Mouse (Mus musculus) forebrain, postnatal 0 days (tissue): Measurements from ENCODE around the gene Rdh16f1. TPM values are rescaled to one million over a fixed set of nuclear protein-coding genes. Genes with fewer than 3 reads are reported as not detected.
"Not testable (repeated sequence)": the region's sequence is repeated elsewhere in the genome, so short reads cannot be mapped to it uniquely, and the experiment has no call there.

Experiments
- ATAC-seq: fragments of 200-750 bp; cut with Nextera tagmentation; 2 replicates; pipeline ENCODE4 v1.8.0; 2017; ENCODE audit warnings: mild to moderate bottlenecking, moderate library complexity
- DNase-seq: peaks from one replicate; pipeline ENCODE4 v3.0.0-alpha.2; 2015
- H3K27ac ChIP-seq: fragments of 300-500 bp; sonication (generic); 2 replicates; pipeline ENCODE4 v1.5.1; 2014; ENCODE audit warnings: low read depth, mild to moderate bottlenecking, antibody characterized with exemption, low read length, moderate library complexity, mixed read lengths
- H3K27me3 ChIP-seq: fragments of 300-500 bp; sonication (generic); 2 replicates; pipeline ENCODE4 v1.6.1; 2014; ENCODE audit warnings: mild to moderate bottlenecking, low read length, mixed read lengths; ENCODE audit not compliant: insufficient read depth
- H3K36me3 ChIP-seq: fragments of 300-500 bp; sonication (generic); 2 replicates; pipeline ENCODE4 v1.6.1; 2014; ENCODE audit warnings: mild to moderate bottlenecking, moderate library complexity; ENCODE audit not compliant: insufficient read depth
- H3K4me1 ChIP-seq: fragments of 300-500 bp; sonication (generic); 2 replicates; pipeline ENCODE4 v1.6.1; 2014; ENCODE audit warnings: antibody characterized with exemption; ENCODE audit not compliant: insufficient read depth
- H3K4me2 ChIP-seq: fragments of 300-500 bp; sonication (generic); 2 replicates; pipeline ENCODE4 v1.6.1; 2014; ENCODE audit warnings: low read depth, mild to moderate bottlenecking, moderate library complexity
- H3K4me3 ChIP-seq: fragments of 300-500 bp; sonication (generic); 2 replicates; pipeline ENCODE4 v1.5.1; 2014; ENCODE audit warnings: low read depth, low read length, mixed read lengths
- H3K9ac ChIP-seq: fragments of 300-500 bp; sonication (generic); 2 replicates; pipeline ENCODE4 v1.6.1; 2014; ENCODE audit warnings: mild to moderate bottlenecking
- H3K9me3 ChIP-seq: fragments of 300-500 bp; sonication (generic); 2 replicates; pipeline ENCODE4 v1.6.1; 2016; ENCODE audit warnings: low read length
- CTCF ChIP-seq: sonication (generic); IDR thresholded peaks from 2 replicates; pipeline ENCODE4 v1.5.1; 2016; ENCODE audit warnings: antibody characterized with exemption, control low read depth, low read depth
- WGBS: fragments of 180-500 bp; shearing (Covaris S2); extraction: QIAGEN DNeasy Blood & Tissue Kit; methylation state at CpG from one replicate; pipeline ENCODE4 v1.1.7; 2014; 5-methylcytosine and 5-hydroxymethylcytosine counted together
- polyA plus RNA-seq: library from polyadenylated mRNA; unstranded; fragments of >200 nt; fragmentation: Nextera tagmentation; extraction: Ambion mirVana; gene quantifications from 2 replicates; pipeline ENCODE4 v1.2.1, GENCODE M21; 2015
- total RNA-seq: library from RNA; depleted of rRNA; stranded (reverse); fragments of >200 nt; gene quantifications from 2 replicates; pipeline ENCODE4 v1.2.3, GENCODE M21; 2014

Rdh16f1 gene
- total and polyA plus RNA-seq, 2 experiments from 2014 or later, result not detected

- no peak overlapping the region for H3K27ac ChIP-seq
These were observed 4.5 kb downstream of the Rdh16f1 start for GRCm38 (mm10) chr10:127763914-127764680.

GRCm38 (mm10) chr10:127766564-127766963, 7.0 kb downstream of the Rdh16f1 start:
- Histone ChIP-seq H3K9ac (no peak overlapping the region), H3K4me2 (no peak overlapping the region), H3K27ac (no peak overlapping the region), H3K4me3 (no peak overlapping the region), H3K4me1 (no peaks in the 10 kb centered on the region), H3K27me3 (no peaks in the 10 kb centered on the region), H3K9me3 (no peaks in the 10 kb centered on the region), H3K36me3 (no peaks in the 10 kb centered on the region)
- DNase-seq (no peak), ATAC-seq (no peak)
- no peak for TF ChIP-seq CTCF
- WGBS, result 100% methylated on average over 1 of the region's 1 CpGs

More at GRCm38 (mm10) chr10:127763914-127764680, 4.5 kb downstream of the Rdh16f1 start:
- DNase-seq (no peak), ATAC-seq (no peak)
- no peaks in the 10 kb centered on the region for H3K36me3 ChIP-seq
- no peaks in the 10 kb centered on the region for H3K9me3 ChIP-seq
- TF ChIP-seq CTCF, result no peak
- no peak overlapping the region for H3K4me3 ChIP-seq
- WGBS, result 63% methylated on average over 12 of the region's 12 CpGs
- no peak overlapping the region for H3K4me2 ChIP-seq
- H3K4me1 ChIP-seq, result no peaks in the 10 kb centered on the region
- H3K9ac ChIP-seq, result no peak overlapping the region
- H3K27me3 ChIP-seq, result no peaks in the 10 kb centered on the region

GRCm38 (mm10) chr10:127776011-127776410, 16.4 kb downstream of the Rdh16f1 start, which contains the start of gene Rdh9:
Rdh9 (plus strand) TSS chr10:127776386.
- H3K36me3 ChIP-seq, result no peaks in the 10 kb centered on the region
- 88% methylated on average over 2 of the region's 2 CpGs for WGBS
- H3K27me3 ChIP-seq, result no peaks in the 10 kb centered on the region
- no peak for TF ChIP-seq CTCF
- H3K9ac ChIP-seq, result no peak within 1 kb of the TSS
- no peak within 1 kb of the TSS for H3K4me2 ChIP-seq
- H3K4me1 ChIP-seq, result no peaks in the 10 kb centered on the region
- no peak for ATAC-seq
- no peaks in the 10 kb centered on the region for H3K9me3 ChIP-seq
- no peak within 1 kb of the TSS for H3K27ac ChIP-seq
- H3K4me3 ChIP-seq, result no peak within 1 kb of the TSS
- DNase-seq, result no peak

- H3K36me3 ChIP-seq, H3K4me1 ChIP-seq, H3K4me2 ChIP-seq, H3K27ac ChIP-seq, DNase-seq, H3K9me3 ChIP-seq, H3K9ac ChIP-seq, ATAC-seq, H3K27me3 ChIP-seq, H3K4me3 ChIP-seq: not testable (repeated sequence)
- 97% methylated on average over 17 of the region's 17 CpGs for WGBS
These were observed 22.7 kb downstream of the Rdh16f1 start for GRCm38 (mm10) chr10:127782321-127782720.

- H3K4me3 ChIP-seq, DNase-seq, H3K27me3 ChIP-seq, H3K4me2 ChIP-seq, H3K36me3 ChIP-seq, H3K4me1 ChIP-seq, ATAC-seq, H3K27ac ChIP-seq, H3K9me3 ChIP-seq, H3K9ac ChIP-seq: not testable (repeated sequence)
- WGBS, result 74% methylated on average over 1 of the region's 1 CpGs
These were observed 25.8 kb downstream of the Rdh16f1 start for GRCm38 (mm10) chr10:127785411-127785810.

- Histone ChIP-seq H3K4me2 (no peak overlapping the region), H3K36me3 (no peaks in the 10 kb centered on the region), H3K9me3 (no peaks in the 10 kb centered on the region), H3K27me3 (no peaks in the 10 kb centered on the region), H3K27ac (no peak overlapping the region), H3K4me1 (no peaks in the 10 kb centered on the region), H3K4me3 (no peak overlapping the region), H3K9ac (no peak overlapping the region)
- TF ChIP-seq CTCF, result no peak
- ATAC-seq (no peak), DNase-seq (no peak)
- 57% methylated on average over 1 of the region's 1 CpGs for WGBS
These were observed 39.7 kb downstream of the Rdh16f1 start for GRCm38 (mm10) chr10:127799295-127799694.

GRCm38 (mm10) chr10:127800891-127801290, 41.3 kb downstream of the Rdh16f1 start, which contains the start of gene Rdh16:
Rdh16 (plus strand) TSS chr10:127801152.
- no peak for DNase-seq
- ATAC-seq, result no peak
- Histone ChIP-seq H3K9ac (no peak within 1 kb of the TSS), H3K4me1 (no peaks in the 10 kb centered on the region), H3K27ac (no peak within 1 kb of the TSS), H3K9me3 (no peaks in the 10 kb centered on the region), H3K4me2 (no peak within 1 kb of the TSS), H3K4me3 (no peak within 1 kb of the TSS), H3K27me3 (no peaks in the 10 kb centered on the region), H3K36me3 (no peaks in the 10 kb centered on the region)
- TF ChIP-seq CTCF, result no peak
- 92% methylated on average over 6 of the region's 6 CpGs for WGBS
